Mouse (Mus musculus) CH12.LX (cell line): Measurements from ENCODE around the gene Fbxo10.

Experiments
- CTCF ChIP-seq, 2 experiments: IDR thresholded peaks in 1 of 2; conservative IDR thresholded peaks in 1 of 2; 2 replicates each; pipeline ENCODE4 v1.5.1; 2011 to 2012; ENCODE audit warnings: low read depth in 2 of 2, low read length in 2 of 2, improper control_type of control experiment in 1 of 2, inconsistent platforms in 1 of 2, mild to moderate bottlenecking in 1 of 2, moderate library complexity in 1 of 2
- EP300 ChIP-seq: IDR thresholded peaks from 2 replicates; pipeline ENCODE4 v1.6.1; 2011; ENCODE audit warnings: low read length, improper control_type of control experiment
- POLR2A ChIP-seq: IDR thresholded peaks from 2 replicates; pipeline ENCODE4 v1.6.1; 2011; ENCODE audit warnings: low read depth, mild to moderate bottlenecking, improper control_type of control experiment, low read length
- POLR2AphosphoS2 ChIP-seq: IDR thresholded peaks from 2 replicates; pipeline ENCODE4 v1.6.1; 2011; ENCODE audit warnings: low read depth, low read length, improper control_type of control experiment
- ZMIZ1 ChIP-seq: IDR thresholded peaks from 2 replicates; pipeline ENCODE4 v1.6.1; 2012; ENCODE audit warnings: low read depth, mild to moderate bottlenecking, inconsistent platforms, low read length, improper control_type of control experiment

DNA sequence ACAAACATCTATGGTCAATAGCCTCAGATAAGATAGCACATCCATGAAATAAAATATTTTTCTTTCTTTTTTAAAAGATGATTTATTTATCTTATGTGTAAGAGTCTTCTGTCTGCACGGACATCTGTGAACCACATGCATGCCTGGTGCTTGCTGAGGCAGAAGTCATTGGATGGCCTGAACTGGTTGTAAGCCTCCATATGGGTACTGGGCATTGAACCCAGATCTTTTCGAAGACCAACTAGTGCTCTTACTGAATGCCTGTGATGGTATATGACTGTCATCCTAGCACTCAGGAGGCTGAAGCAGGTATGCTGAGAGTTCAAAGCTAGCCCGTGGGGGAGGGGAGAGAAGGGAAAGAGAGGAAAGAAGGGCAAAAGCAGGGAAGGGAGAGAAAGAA is 86.3 kb downstream of the Fbxo10 start:
- no peak for TF ChIP-seq CTCF (conservative IDR thresholded peaks at IDR 0.05 in 1 of 2, IDR thresholded peaks at IDR 0.05 in 1 of 2; ENCODE audit: low read depth in 2 of 2, low read length in 2 of 2)
- TF ChIP-seq EP300, result no peak
- TF ChIP-seq POLR2AphosphoS2, result no peak
- no peak for TF ChIP-seq POLR2A
- TF ChIP-seq ZMIZ1, result no peak
